8 mouse cellular contexts compared by ENCODE assay signal in the genomic region with DNA sequence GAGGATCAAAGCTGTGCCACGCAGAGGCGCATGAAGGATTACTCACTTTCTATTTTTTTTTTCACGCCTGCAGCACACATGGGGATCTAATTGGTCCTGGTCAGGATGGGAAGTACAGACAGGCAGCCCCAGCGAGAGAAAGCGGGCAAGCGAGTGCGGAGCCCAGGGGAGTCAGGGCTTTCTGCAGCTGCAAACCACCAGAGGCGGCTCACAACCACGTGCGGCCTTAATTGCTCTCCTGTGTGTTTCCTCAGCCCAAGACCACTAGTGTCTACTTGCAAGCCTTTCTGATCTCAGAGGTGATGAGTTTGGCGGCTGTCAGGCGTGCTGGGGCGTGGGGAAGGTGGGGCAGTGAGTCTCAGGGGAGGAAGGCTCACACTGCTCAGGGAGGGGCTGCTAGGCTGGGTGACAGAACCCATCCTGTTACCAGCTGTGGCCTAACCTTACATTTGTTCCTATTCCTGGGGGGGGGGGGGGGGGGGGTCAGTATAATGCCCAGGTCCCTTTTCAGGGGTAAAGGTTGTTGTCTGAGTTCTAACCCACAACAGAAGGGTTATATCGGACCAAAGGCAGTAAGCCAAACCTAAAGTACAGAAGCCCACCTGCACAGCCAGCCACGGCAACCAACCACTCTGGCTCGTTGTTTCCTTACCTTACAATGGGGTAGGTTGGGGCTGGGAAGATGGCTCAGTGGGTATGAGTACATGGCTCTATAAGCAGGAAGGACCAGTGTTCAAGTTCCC.
DNase-seq lines count a peak whose midpoint lies in the region; ATAC-seq and TF ChIP-seq lines count a peak whose summit lies in the region.

No protein-coding gene starts in this region.

- no peaks in the 10 kb centered on the region for H3K36me3 ChIP-seq in G1E (replicated peaks)
- no peaks in the 10 kb centered on the region for H3K36me3 ChIP-seq in forebrain, embryonic 13.5 days (ENCODE audit: poor library complexity, severe bottlenecking)
- no peaks in the 10 kb centered on the region for H3K36me3 ChIP-seq in liver, embryonic 11.5 days (ENCODE audit: control insufficient read depth, insufficient read depth, low read length)
- no peaks in the 10 kb centered on the region for H3K36me3 ChIP-seq in neural tube, embryonic 15.5 days
- no peaks in the 10 kb centered on the region for H3K36me3 ChIP-seq in thymus, adult 2 months (ENCODE audit: control insufficient read depth, insufficient read depth, low read length)

- peak; percentile 58 for ATAC-seq in G1E (ENCODE audit: extremely low read depth, insufficient number of reproducible peaks, low FRiP score, poor library complexity, severe bottlenecking)
- ATAC-seq in forebrain, embryonic 13.5 days: peak; percentile 81
- ATAC-seq in liver, embryonic 11.5 days (replicated peaks; ENCODE audit: low FRiP score): peak; percentile 74
- no peak; the same call in 1 of the 2 replicates for ATAC-seq in neural tube, embryonic 15.5 days (ENCODE audit: low FRiP score)

- no peak overlapping the region for H3K9ac ChIP-seq in forebrain, embryonic 13.5 days
- no peak overlapping the region; the same call in 1 of the 2 replicates for H3K9ac ChIP-seq in liver, embryonic 11.5 days (ENCODE audit: low read depth, low read length)
- 0 out of 2 replicates have a peak overlapping the region, but pooled peaks have one; percentile 9 for H3K9ac ChIP-seq in neural tube, embryonic 15.5 days (replicated peaks)

- intact Hi-C loops in heart, postnatal 36 days (cut with DNase I): loop anchor here (2.0 kb wide), 1 partner anchor 75 kb away; no protein-coding TSS in a partner anchor

- WGBS in forebrain, embryonic 13.5 days: 11% methylated on average over 16 of the region's 16 CpGs
- WGBS in liver, embryonic 11.5 days: 23% methylated on average over 16 of the region's 16 CpGs
- WGBS in neural tube, embryonic 15.5 days: 15% methylated on average over 16 of the region's 16 CpGs
- 4% methylated on average over 16 of the region's 16 CpGs for WGBS in thymus, adult 2 months

- DNase-seq in B cell, adult 2 months: peak; percentile 62 to 66
- peak; percentile 49 for DNase-seq in G1E (ENCODE audit: low spot score)
- peak; percentile 30 to 33 for DNase-seq in heart, postnatal 36 days
- DNase-seq in liver, embryonic 11.5 days (ENCODE audit: low spot score): peak; percentile 65
- peak; percentile 44 for DNase-seq in thymus, adult 2 months
- DNase-seq in frontal cortex, postnatal 25 days (ENCODE audit: low spot score in 2 of 2): no peak

- H3K4me3 ChIP-seq in G1E (ENCODE audit: low read depth, low read length): peak overlapping the region; percentile 65; the same call in 1 of the 2 replicates
- H3K4me3 ChIP-seq in forebrain, embryonic 13.5 days: peak overlapping the region; percentile 18; the same call in 1 of the 2 replicates
- 0 out of 2 replicates have a peak overlapping the region, but pooled peaks have one; percentile 14 for H3K4me3 ChIP-seq in liver, embryonic 11.5 days (ENCODE audit: low read depth, low read length)
- H3K4me3 ChIP-seq in neural tube, embryonic 15.5 days (replicated peaks): 0 out of 2 replicates have a peak overlapping the region, but pooled peaks have one; percentile 13
- H3K4me3 ChIP-seq in thymus, adult 2 months (ENCODE audit: control insufficient read depth, insufficient read depth, low read length): peak overlapping the region; percentile 13; the same call in 1 of the 2 replicates

- peaks cover 70% of the 10 kb centered on the region for H3K4me1 ChIP-seq in G1E (ENCODE audit: insufficient read depth, low read depth, low read length)
- H3K4me1 ChIP-seq in forebrain, embryonic 13.5 days: peaks cover 11% of the 10 kb centered on the region
- peaks cover 16% of the 10 kb centered on the region for H3K4me1 ChIP-seq in liver, embryonic 11.5 days (replicated peaks; ENCODE audit: control insufficient read depth, insufficient read depth, low read length)
- peaks cover 8% of the 10 kb centered on the region for H3K4me1 ChIP-seq in neural tube, embryonic 15.5 days
- peaks cover 10% of the 10 kb centered on the region for H3K4me1 ChIP-seq in thymus, adult 2 months (replicated peaks; ENCODE audit: control insufficient read depth, insufficient read depth, low read length)

- TF ChIP-seq POLR2A in thymus, adult 2 months (IDR thresholded peaks at IDR 0.05; ENCODE audit: control insufficient read depth, extremely low read depth, insufficient read depth, low read length, poor library complexity): no peak

- no peaks in the 10 kb centered on the region for H3K9me3 ChIP-seq in G1E (replicated peaks)
- H3K9me3 ChIP-seq in forebrain, embryonic 13.5 days (replicated peaks): no peaks in the 10 kb centered on the region
- no peaks in the 10 kb centered on the region for H3K9me3 ChIP-seq in liver, embryonic 11.5 days (ENCODE audit: control insufficient read depth, low read length)
- no peaks in the 10 kb centered on the region for H3K9me3 ChIP-seq in neural tube, embryonic 15.5 days (replicated peaks)

- no peak for TF ChIP-seq CTCF in G1E (IDR thresholded peaks at IDR 0.05; ENCODE audit: low read depth, low read length)
- TF ChIP-seq CTCF in thymus, adult 2 months (IDR thresholded peaks at IDR 0.05; ENCODE audit: borderline replicate concordance, control insufficient read depth, extremely low read depth, insufficient read depth, low read length, poor library complexity): no peak

- H3K4me2 ChIP-seq in forebrain, embryonic 13.5 days: peak overlapping the region; percentile 48
- peak overlapping the region; percentile 57 for H3K4me2 ChIP-seq in liver, embryonic 11.5 days
- H3K4me2 ChIP-seq in neural tube, embryonic 15.5 days: peak overlapping the region; percentile 53

- H3K27me3 ChIP-seq in G1E (ENCODE audit: insufficient read depth, low read length): no peaks in the 10 kb centered on the region
- peaks cover 51% of the 10 kb centered on the region for H3K27me3 ChIP-seq in forebrain, embryonic 13.5 days
- H3K27me3 ChIP-seq in liver, embryonic 11.5 days (replicated peaks; ENCODE audit: control insufficient read depth, insufficient read depth, low read length): no peaks in the 10 kb centered on the region
- H3K27me3 ChIP-seq in neural tube, embryonic 15.5 days (replicated peaks): peaks cover 5% of the 10 kb centered on the region; the same call in 1 of the 2 replicates
- H3K27me3 ChIP-seq in thymus, adult 2 months (ENCODE audit: control insufficient read depth, insufficient read depth, low read length): no peaks in the 10 kb centered on the region

- no peak overlapping the region; the same call in 1 of the 2 replicates for H3K27ac ChIP-seq in forebrain, embryonic 13.5 days
- no peak overlapping the region for H3K27ac ChIP-seq in liver, embryonic 11.5 days (ENCODE audit: low read depth, low read length)
- no peak overlapping the region for H3K27ac ChIP-seq in neural tube, embryonic 15.5 days (replicated peaks)
- no peak overlapping the region for H3K27ac ChIP-seq in thymus, adult 2 months (ENCODE audit: control insufficient read depth, insufficient read depth, low read length)

Comparison
In these comparisons a context has a peak if more than half of its experiments do, and no peak if none do; other contexts are left out.
1. DNase-seq: peak in B cell, adult 2 months (2 of 2), G1E (single experiment), heart, postnatal 36 days (2 of 2), liver, embryonic 11.5 days (single experiment) and thymus, adult 2 months (single experiment); none in frontal cortex, postnatal 25 days (0 of 2).
2. H3K4me3 ChIP-seq: peak in every context shown above with its lines; median percentile 65 in G1E; 18 in forebrain, embryonic 13.5 days; 14 in liver, embryonic 11.5 days; 13 in neural tube, embryonic 15.5 days; 13 in thymus, adult 2 months.
3. Peak in every context shown above with its lines, with median percentiles within 50 percentile points of each other: H3K4me2 ChIP-seq.